Mouse (Mus musculus) cerebellum, adult 11 months (tissue): ENCODE data around the gene Gm2916.
"Not testable (repeated sequence)": the region's sequence is repeated elsewhere in the genome, so short reads cannot be mapped to it uniquely, and the experiment has no call there.

Experiments
- DNase-seq: peaks from one replicate; pipeline ENCODE4 v3.0.0; 2022

The Gm2916 gene

GRCm38 (mm10) chr14:3883872-3884271, at the start of gene Gm2916:
Gene Gm2916 (plus strand): TSS chr14:3884172.
- DNase-seq: not testable (repeated sequence)

GRCm38 (mm10) chr14:3845945-3846344, 38.0 kb upstream of the Gm2916 start, which contains the start of gene Gm3033:
Gene Gm3033 (plus strand): TSS chr14:3846245.
- DNase-seq: not testable (repeated sequence)

- DNase-seq: not testable (repeated sequence)
Measured at GRCm38 (mm10) chr14:3931456-3931855, 47.5 kb downstream of the Gm2916 start, which contains the start of gene Gm3029. Gene Gm3029 (plus strand): TSS chr14:3931756.

GRCm38 (mm10) chr14:3963247-3963646, 79.3 kb downstream of the Gm2916 start, which contains the start of gene Gm3095:
Gene Gm3095 (plus strand): TSS chr14:3963547.
- DNase-seq: not testable (repeated sequence)
